Mouse (Mus musculus): ENCODE measurements around the gene Zfp280d. TPM values are rescaled to one million over a fixed set of nuclear protein-coding genes. Genes with fewer than 3 reads are reported as not detected.

Zfp280d gene
- total RNA-seq (2023): 10 to 100 TPM; 30.3 to 32.3 TPM

GRCm38 (mm10) chr9:72274677-72275076, at the start of gene Zfp280d:
TSS of gene Zfp280d (plus strand) at chr9:72274860.

Other genes starting within 250 kb of the Zfp280d start
- gene Tcf12, start 163.0 kb upstream of the Zfp280d start, total RNA-seq (2023): 10 to 100 TPM; 29.7 to 32.7 TPM
- gene Mns1, start 163.2 kb downstream of the Zfp280d start, total RNA-seq (2023): 1 to 10 TPM; 4.4 to 6.4 TPM
- gene Tex9, start 217.4 kb downstream of the Zfp280d start, total RNA-seq (2023): 1 to 10 TPM; 2.6 to 2.8 TPM